Mouse (Mus musculus): ENCODE measurements around the gene H2-Ab1.

DNA sequence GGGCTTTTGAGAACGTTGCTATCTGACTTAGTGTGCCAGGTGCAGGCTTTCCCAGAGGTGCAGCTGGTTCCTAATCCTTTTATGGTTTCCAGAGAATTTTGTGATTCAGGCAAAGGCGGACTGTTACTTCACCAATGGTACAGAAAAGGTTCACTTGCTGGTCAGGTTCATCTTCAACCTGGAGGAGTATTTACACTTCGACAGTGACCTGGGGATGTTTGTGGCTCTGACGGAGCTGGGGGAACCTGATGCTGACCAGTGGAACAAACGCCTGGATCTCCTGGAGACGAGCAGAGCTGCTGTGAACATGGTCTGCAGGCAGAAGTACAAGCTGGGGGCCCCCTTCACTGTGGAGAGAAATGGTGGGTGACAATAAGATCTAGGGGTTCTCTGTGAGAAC, 16.6 kb upstream of the H2-Ab1 start:
- TF ChIP-seq POLR2A (IDR thresholded peaks at IDR 0.05; ENCODE audit: insufficient read length, low read depth) = no peak
- TF ChIP-seq TCF3 (IDR thresholded peaks at IDR 0.05; ENCODE audit: insufficient read length, low read depth) = no peak
- no peak for TF ChIP-seq MAX (IDR thresholded peaks at IDR 0.05; ENCODE audit: low read depth)
- no peak for TF ChIP-seq MYOG (IDR thresholded peaks at IDR 0.05; ENCODE audit: control insufficient read depth in 1 of 3, insufficient read depth in 1 of 3, insufficient read length in 2 of 3, low read depth in 2 of 3)
- TF ChIP-seq SRF (IDR thresholded peaks at IDR 0.05; ENCODE audit: control insufficient read depth, insufficient read length, low read depth) = no peak
- no peak for TF ChIP-seq TCF12 (IDR thresholded peaks at IDR 0.05; ENCODE audit: insufficient read depth, poor library complexity, severe bottlenecking)
- no peak for TF ChIP-seq POLR2AphosphoS2 (IDR thresholded peaks at IDR 0.05; ENCODE audit: insufficient read length, low read depth)
- no peak for TF ChIP-seq E2F4 (IDR thresholded peaks at IDR 0.05; ENCODE audit: insufficient read depth)
- TF ChIP-seq CEBPB (IDR thresholded peaks at IDR 0.05; ENCODE audit: insufficient read depth, poor library complexity, severe bottlenecking) = no peak

Data from myocyte (in vitro differentiated cells).